Mouse (Mus musculus) hindbrain, embryonic 16.5 days (tissue): ENCODE data around the gene Brpf3. TPM values are rescaled to one million over a fixed set of nuclear protein-coding genes. Genes with fewer than 3 reads are reported as not detected.
"Not testable (repeated sequence)": the region's sequence is repeated elsewhere in the genome, so short reads cannot be mapped to it uniquely, and the experiment has no call there.

Source experiments
- ATAC-seq: fragments of 200-750 bp; cut with Nextera tagmentation; 2 replicates; pipeline ENCODE4 v1.8.0; 2017; ENCODE audit warnings: moderate TSS enrichment, moderate library complexity
- H3K27ac ChIP-seq: fragments of 300-500 bp; sonication (generic); 2 replicates; pipeline ENCODE4 v1.5.1; 2014; ENCODE audit warnings: low read depth, mild to moderate bottlenecking, control low read depth, low read length, moderate library complexity
- H3K27me3 ChIP-seq: fragments of 300-500 bp; sonication (generic); replicated peaks from 2 replicates; pipeline ENCODE4 v1.6.1; 2014; ENCODE audit warnings: low read length; ENCODE audit not compliant: control insufficient read depth, insufficient read depth
- H3K36me3 ChIP-seq: fragments of 300-500 bp; sonication (generic); 2 replicates; pipeline ENCODE4 v1.6.1; 2014; ENCODE audit warnings: mild to moderate bottlenecking, low read length, moderate library complexity, mixed read lengths; ENCODE audit not compliant: control insufficient read depth, insufficient read depth
- H3K4me1 ChIP-seq: fragments of 300-500 bp; sonication (generic); 2 replicates; pipeline ENCODE4 v1.6.1; 2014; ENCODE audit warnings: low read depth, low read length; ENCODE audit not compliant: control insufficient read depth, insufficient read depth
- H3K4me2 ChIP-seq: fragments of 300-500 bp; sonication (generic); 2 replicates; pipeline ENCODE4 v1.6.1; 2014; ENCODE audit warnings: mild to moderate bottlenecking, low read length, control low read depth, moderate library complexity
- H3K4me3 ChIP-seq: fragments of 300-500 bp; sonication (generic); 2 replicates; pipeline ENCODE4 v1.5.1; 2014; ENCODE audit warnings: mild to moderate bottlenecking, low read length, control low read depth, moderate library complexity
- H3K9ac ChIP-seq: fragments of 300-500 bp; sonication (generic); 2 replicates; pipeline ENCODE4 v1.6.1; 2014; ENCODE audit warnings: low read depth, mild to moderate bottlenecking, control low read depth, low read length, moderate library complexity
- H3K9me3 ChIP-seq: fragments of 300-500 bp; sonication (generic); 2 replicates; pipeline ENCODE4 v1.6.1; 2014; ENCODE audit warnings: mild to moderate bottlenecking, low read length, moderate library complexity; ENCODE audit not compliant: control insufficient read depth
- WGBS: fragments of 180-500 bp; shearing (Covaris S2); extraction: QIAGEN DNeasy Blood & Tissue Kit; methylation state at CpG from one replicate; pipeline ENCODE4 v1.1.7; 2014; 5-methylcytosine and 5-hydroxymethylcytosine counted together
- polyA plus RNA-seq: library from polyadenylated mRNA; unstranded; fragments of >200 nt; fragmentation: Nextera tagmentation; extraction: Ambion mirVana; gene quantifications from 2 replicates; pipeline ENCODE4 v1.2.1, GENCODE M21; 2015

The Brpf3 gene
- polyA plus RNA-seq, 1 experiment from 2014 or later, result 7.0 TPM

GRCm38 (mm10) chr17:28769875-28770421, 30.9 kb upstream of the Brpf3 start:
- Histone ChIP-seq H3K27me3 (peaks cover 21% of the 10 kb centered on the region), H3K4me2 (peak overlapping the region; percentile 74), H3K9ac (peak overlapping the region; percentile 28), H3K36me3 (no peaks in the 10 kb centered on the region), H3K4me3 (peak overlapping the region; percentile 40), H3K27ac (no peak overlapping the region), H3K4me1 (peaks cover 13% of the 10 kb centered on the region), H3K9me3 (no peaks in the 10 kb centered on the region)
- 4% methylated on average over 24 of the region's 24 CpGs for WGBS
- ATAC-seq, result no peak

GRCm38 (mm10) chr17:28771289-28771688, 29.6 kb upstream of the Brpf3 start:
- no peak overlapping the region for H3K4me3 ChIP-seq
- peaks cover 13% of the 10 kb centered on the region for H3K4me1 ChIP-seq
- WGBS, result 92% methylated on average over 5 of the region's 5 CpGs
- ATAC-seq, result no peak
- H3K27me3 ChIP-seq, result peaks cover 21% of the 10 kb centered on the region
- H3K4me2 ChIP-seq, result no peak overlapping the region
- no peaks in the 10 kb centered on the region for H3K9me3 ChIP-seq
- no peaks in the 10 kb centered on the region for H3K36me3 ChIP-seq
- H3K27ac ChIP-seq, result no peak overlapping the region
- H3K9ac ChIP-seq, result no peak overlapping the region

GRCm38 (mm10) chr17:28774303-28774702, 26.6 kb upstream of the Brpf3 start:
- not testable (repeated sequence) for H3K9me3 ChIP-seq, H3K27ac ChIP-seq, H3K4me1 ChIP-seq, ATAC-seq, H3K4me2 ChIP-seq, H3K36me3 ChIP-seq, H3K4me3 ChIP-seq, H3K9ac ChIP-seq
- H3K27me3 ChIP-seq, result peaks cover 17% of the 10 kb centered on the region
- WGBS, result 94% methylated on average over 9 of the region's 9 CpGs

GRCm38 (mm10) chr17:28775161-28775560, 25.7 kb upstream of the Brpf3 start:
- H3K4me3 ChIP-seq, result no peak overlapping the region
- peaks cover 11% of the 10 kb centered on the region for H3K27me3 ChIP-seq
- no peak for ATAC-seq
- 90% methylated on average over 4 of the region's 4 CpGs for WGBS
- no peak overlapping the region for H3K9ac ChIP-seq
- H3K4me1 ChIP-seq, result peaks cover 2% of the 10 kb centered on the region
- no peaks in the 10 kb centered on the region for H3K36me3 ChIP-seq
- no peak overlapping the region for H3K27ac ChIP-seq
- H3K9me3 ChIP-seq, result no peaks in the 10 kb centered on the region
- H3K4me2 ChIP-seq, result no peak overlapping the region

GRCm38 (mm10) chr17:28776817-28777216, 24.1 kb upstream of the Brpf3 start:
- no peak overlapping the region for H3K4me2 ChIP-seq
- H3K4me1 ChIP-seq, result no peaks in the 10 kb centered on the region
- H3K36me3 ChIP-seq, result no peaks in the 10 kb centered on the region
- no peaks in the 10 kb centered on the region for H3K9me3 ChIP-seq
- H3K27ac ChIP-seq, result no peak overlapping the region
- H3K9ac ChIP-seq, result no peak overlapping the region
- no peak for ATAC-seq
- no peak overlapping the region for H3K4me3 ChIP-seq
- 92% methylated on average over 3 of the region's 3 CpGs for WGBS
- no peaks in the 10 kb centered on the region for H3K27me3 ChIP-seq

- no peak overlapping the region for H3K9ac ChIP-seq
- H3K27me3 ChIP-seq, result no peaks in the 10 kb centered on the region
- H3K4me3 ChIP-seq, result no peak overlapping the region
- no peak for ATAC-seq
- 81% methylated on average over 16 of the region's 16 CpGs for WGBS
- H3K36me3 ChIP-seq, result no peaks in the 10 kb centered on the region
- H3K9me3 ChIP-seq, result no peaks in the 10 kb centered on the region
- no peak overlapping the region for H3K27ac ChIP-seq
- H3K4me1 ChIP-seq, result no peaks in the 10 kb centered on the region
- H3K4me2 ChIP-seq, result no peak overlapping the region
Measured at GRCm38 (mm10) chr17:28777231-28778005, 23.5 kb upstream of the Brpf3 start.

GRCm38 (mm10) chr17:28779735-28780134, 21.2 kb upstream of the Brpf3 start:
- Histone ChIP-seq H3K36me3 (no peaks in the 10 kb centered on the region), H3K9me3 (no peaks in the 10 kb centered on the region), H3K27me3 (no peaks in the 10 kb centered on the region), H3K27ac (no peak overlapping the region), H3K4me1 (no peaks in the 10 kb centered on the region), H3K4me2 (no peak overlapping the region), H3K4me3 (no peak overlapping the region), H3K9ac (no peak overlapping the region)
- 89% methylated on average over 3 of the region's 3 CpGs for WGBS
- ATAC-seq, result no peak

- Histone ChIP-seq H3K4me3 (no peak overlapping the region), H3K9ac (no peak overlapping the region), H3K36me3 (no peaks in the 10 kb centered on the region), H3K4me1 (no peaks in the 10 kb centered on the region), H3K27ac (no peak overlapping the region), H3K27me3 (no peaks in the 10 kb centered on the region), H3K9me3 (no peaks in the 10 kb centered on the region), H3K4me2 (no peak overlapping the region)
- WGBS, result 82% methylated on average over 3 of the region's 3 CpGs
- ATAC-seq, result no peak
Measured at GRCm38 (mm10) chr17:28780836-28781235, 20.1 kb upstream of the Brpf3 start.

GRCm38 (mm10) chr17:28781290-28782045, 19.4 kb upstream of the Brpf3 start:
- H3K9ac ChIP-seq, result no peak overlapping the region
- 54% methylated on average over 9 of the region's 9 CpGs for WGBS
- no peak for ATAC-seq
- H3K4me2 ChIP-seq, result no peak overlapping the region
- no peaks in the 10 kb centered on the region for H3K9me3 ChIP-seq
- H3K27me3 ChIP-seq, result no peaks in the 10 kb centered on the region
- H3K27ac ChIP-seq, result no peak overlapping the region
- H3K4me3 ChIP-seq, result no peak overlapping the region
- no peaks in the 10 kb centered on the region for H3K4me1 ChIP-seq
- no peaks in the 10 kb centered on the region for H3K36me3 ChIP-seq
